Mouse (Mus musculus) heart, embryonic 12.5 days (tissue): ENCODE measurements around the gene Rtn1. TPM values are rescaled to one million over a fixed set of nuclear protein-coding genes. Genes with fewer than 3 reads are reported as not detected.

Experiments
- ATAC-seq: fragments of 200-750 bp; cut with Nextera tagmentation; 2 replicates; pipeline ENCODE4 v1.8.0; 2017; ENCODE audit warnings: moderate TSS enrichment, moderate library complexity; ENCODE audit not compliant: insufficient number of reproducible peaks, low FRiP score
- H3K27ac ChIP-seq: fragments of 300-500 bp; sonication (generic); 2 replicates; pipeline ENCODE4 v1.5.1; 2016; ENCODE audit warnings: mild to moderate bottlenecking, moderate library complexity; ENCODE audit not compliant: poor library complexity, severe bottlenecking
- H3K27me3 ChIP-seq: fragments of 300-500 bp; sonication (generic); replicated peaks from 2 replicates; pipeline ENCODE4 v1.6.1; 2016; ENCODE audit warnings: mild to moderate bottlenecking, moderate library complexity
- H3K36me3 ChIP-seq: fragments of 300-500 bp; sonication (generic); 2 replicates; pipeline ENCODE4 v1.6.1; 2016; ENCODE audit warnings: mild to moderate bottlenecking, moderate library complexity
- H3K4me1 ChIP-seq: fragments of 300-500 bp; sonication (generic); replicated peaks from 2 replicates; pipeline ENCODE4 v1.6.1; 2016; ENCODE audit warnings: mild to moderate bottlenecking
- H3K4me2 ChIP-seq: fragments of 300-500 bp; sonication (generic); 2 replicates; pipeline ENCODE4 v1.6.1; 2016; ENCODE audit warnings: mild to moderate bottlenecking, moderate library complexity
- H3K4me3 ChIP-seq: fragments of 300-500 bp; sonication (generic); 2 replicates; pipeline ENCODE4 v1.5.1; 2016; ENCODE audit warnings: mild to moderate bottlenecking
- H3K9ac ChIP-seq: fragments of 300-500 bp; sonication (generic); 2 replicates; pipeline ENCODE4 v1.6.1; 2016; ENCODE audit warnings: mild to moderate bottlenecking, moderate library complexity
- H3K9me3 ChIP-seq: fragments of 300-500 bp; sonication (generic); replicated peaks from 2 replicates; pipeline ENCODE4 v1.6.1; 2016; ENCODE audit warnings: mild to moderate bottlenecking, moderate library complexity
- WGBS: fragments of 180-500 bp; shearing (Covaris S2); methylation state at CpG from one replicate; pipeline ENCODE4 v1.1.7; 2016; 5-methylcytosine and 5-hydroxymethylcytosine counted together
- polyA plus RNA-seq: library from polyadenylated mRNA; unstranded; fragments of >200 nt; fragmentation: Nextera tagmentation; extraction: Ambion mirVana; gene quantifications from 2 replicates; pipeline ENCODE4 v1.2.1, GENCODE M21; 2016

Rtn1 gene
- polyA plus RNA-seq, 1 experiment from 2014 or later = 18.4 TPM

GRCm38 (mm10) chr12:72373916-72374615 lies 34.8 kb downstream of the Rtn1 start:
- H3K4me2 ChIP-seq = no peak overlapping the region
- no peak overlapping the region for H3K4me3 ChIP-seq
- no peaks in the 10 kb centered on the region for H3K27me3 ChIP-seq
- H3K36me3 ChIP-seq = no peaks in the 10 kb centered on the region
- no peak for ATAC-seq
- H3K9ac ChIP-seq = no peak overlapping the region
- H3K4me1 ChIP-seq = peaks cover 11% of the 10 kb centered on the region; the same call in 1 of the 2 replicates
- H3K9me3 ChIP-seq = no peaks in the 10 kb centered on the region
- WGBS = 63% methylated on average over 17 of the region's 17 CpGs
- H3K27ac ChIP-seq = no peak overlapping the region

GRCm38 (mm10) chr12:72370081-72370480 lies 38.8 kb downstream of the Rtn1 start:
- Histone ChIP-seq H3K4me2 (no peak overlapping the region), H3K27me3 (no peaks in the 10 kb centered on the region), H3K9me3 (no peaks in the 10 kb centered on the region), H3K4me1 (0 out of 2 replicates have a peak, but pooled peaks cover 10% of the 10 kb centered on the region), H3K9ac (no peak overlapping the region), H3K36me3 (no peaks in the 10 kb centered on the region), H3K27ac (no peak overlapping the region), H3K4me3 (no peak overlapping the region)
- ATAC-seq = no peak
- 68% methylated on average over 5 of the region's 5 CpGs for WGBS

- Histone ChIP-seq H3K36me3 (no peaks in the 10 kb centered on the region), H3K9me3 (no peaks in the 10 kb centered on the region), H3K27ac (no peak overlapping the region), H3K9ac (no peak overlapping the region), H3K4me3 (no peak overlapping the region), H3K4me2 (no peak overlapping the region), H3K27me3 (no peaks in the 10 kb centered on the region), H3K4me1 (peaks cover 12% of the 10 kb centered on the region)
- ATAC-seq = no peak
- WGBS = 69% methylated on average over 3 of the region's 3 CpGs
Observed at GRCm38 (mm10) chr12:72366763-72367162, 42.1 kb downstream of the Rtn1 start.

GRCm38 (mm10) chr12:72366104-72366437 lies 42.8 kb downstream of the Rtn1 start:
- no peak overlapping the region for H3K27ac ChIP-seq
- no peak overlapping the region for H3K4me2 ChIP-seq
- H3K4me3 ChIP-seq = no peak overlapping the region
- no peak for ATAC-seq
- H3K4me1 ChIP-seq = peaks cover 15% of the 10 kb centered on the region
- WGBS = no CpG with 5 or more reads among the region's 2 CpGs
- no peaks in the 10 kb centered on the region for H3K36me3 ChIP-seq
- no peak overlapping the region for H3K9ac ChIP-seq
- no peaks in the 10 kb centered on the region for H3K9me3 ChIP-seq
- H3K27me3 ChIP-seq = no peaks in the 10 kb centered on the region

GRCm38 (mm10) chr12:72365231-72366103 lies 43.4 kb downstream of the Rtn1 start:
- no peak for ATAC-seq
- Histone ChIP-seq H3K9me3 (no peaks in the 10 kb centered on the region), H3K4me3 (no peak overlapping the region), H3K36me3 (no peaks in the 10 kb centered on the region), H3K4me2 (no peak overlapping the region), H3K27ac (no peak overlapping the region), H3K9ac (no peak overlapping the region), H3K4me1 (peaks cover 15% of the 10 kb centered on the region), H3K27me3 (no peaks in the 10 kb centered on the region)
- WGBS = 60% methylated on average over 12 of the region's 12 CpGs

- WGBS = 93% methylated on average over 5 of the region's 5 CpGs
- no peaks in the 10 kb centered on the region for H3K27me3 ChIP-seq
- H3K4me2 ChIP-seq = no peak overlapping the region
- no peaks in the 10 kb centered on the region for H3K9me3 ChIP-seq
- H3K36me3 ChIP-seq = no peaks in the 10 kb centered on the region
- no peak overlapping the region for H3K9ac ChIP-seq
- H3K4me1 ChIP-seq = peaks cover 23% of the 10 kb centered on the region
- no peak overlapping the region for H3K4me3 ChIP-seq
- ATAC-seq = no peak
- H3K27ac ChIP-seq = no peak overlapping the region
Observed at GRCm38 (mm10) chr12:72364543-72364942, 44.3 kb downstream of the Rtn1 start.

- no peak overlapping the region for H3K4me3 ChIP-seq
- no peak overlapping the region for H3K27ac ChIP-seq
- 49% methylated on average over 9 of the region's 9 CpGs for WGBS
- 0 out of 2 replicates have a peak, but pooled peaks cover 4% of the 10 kb centered on the region for H3K27me3 ChIP-seq
- peaks cover 23% of the 10 kb centered on the region for H3K4me1 ChIP-seq
- no peak for ATAC-seq
- no peaks in the 10 kb centered on the region for H3K36me3 ChIP-seq
- no peak overlapping the region for H3K9ac ChIP-seq
- no peak overlapping the region for H3K4me2 ChIP-seq
- H3K9me3 ChIP-seq = no peaks in the 10 kb centered on the region
Observed at GRCm38 (mm10) chr12:72361701-72362354, 47.0 kb downstream of the Rtn1 start.

- Histone ChIP-seq H3K9me3 (no peaks in the 10 kb centered on the region), H3K36me3 (no peaks in the 10 kb centered on the region), H3K4me2 (no peak overlapping the region), H3K4me1 (peaks cover 23% of the 10 kb centered on the region), H3K27me3 (0 out of 2 replicates have a peak, but pooled peaks cover 4% of the 10 kb centered on the region), H3K9ac (no peak overlapping the region), H3K4me3 (no peak overlapping the region), H3K27ac (no peak overlapping the region)
- no peak for ATAC-seq
- WGBS = 85% methylated on average over 5 of the region's 5 CpGs
Observed at GRCm38 (mm10) chr12:72360926-72361615, 47.8 kb downstream of the Rtn1 start.

- H3K27me3 ChIP-seq = 0 out of 2 replicates have a peak, but pooled peaks cover 4% of the 10 kb centered on the region
- H3K4me2 ChIP-seq = no peak overlapping the region
- no peak overlapping the region for H3K27ac ChIP-seq
- ATAC-seq = no peak
- H3K4me1 ChIP-seq = peaks cover 23% of the 10 kb centered on the region
- no peaks in the 10 kb centered on the region for H3K9me3 ChIP-seq
- H3K9ac ChIP-seq = no peak overlapping the region
- H3K36me3 ChIP-seq = no peaks in the 10 kb centered on the region
- 27% methylated on average over 3 of the region's 3 CpGs for WGBS
- no peak overlapping the region for H3K4me3 ChIP-seq
Observed at GRCm38 (mm10) chr12:72359903-72360302, 49.0 kb downstream of the Rtn1 start.

- WGBS = 64% methylated on average over 11 of the region's 11 CpGs
- Histone ChIP-seq H3K4me3 (no peak overlapping the region), H3K27ac (no peak overlapping the region), H3K36me3 (no peaks in the 10 kb centered on the region), H3K9me3 (no peaks in the 10 kb centered on the region), H3K4me2 (no peak overlapping the region), H3K27me3 (0 out of 2 replicates have a peak, but pooled peaks cover 4% of the 10 kb centered on the region), H3K9ac (no peak overlapping the region), H3K4me1 (peaks cover 13% of the 10 kb centered on the region)
- ATAC-seq = no peak
Observed at GRCm38 (mm10) chr12:72357667-72358420, 51.0 kb downstream of the Rtn1 start.
